Mouse (Mus musculus): ENCODE data around the gene Kcnh2. TPM values are rescaled to one million over a fixed set of nuclear protein-coding genes. Genes with fewer than 3 reads are reported as not detected.
A peak's percentile ranks its signal among the peaks of the same experiment; 100 is the strongest.

The Kcnh2 gene
- total and polyA plus RNA-seq, 3 experiments: 59.3 to 121 (median 68.5) TPM

DNA sequence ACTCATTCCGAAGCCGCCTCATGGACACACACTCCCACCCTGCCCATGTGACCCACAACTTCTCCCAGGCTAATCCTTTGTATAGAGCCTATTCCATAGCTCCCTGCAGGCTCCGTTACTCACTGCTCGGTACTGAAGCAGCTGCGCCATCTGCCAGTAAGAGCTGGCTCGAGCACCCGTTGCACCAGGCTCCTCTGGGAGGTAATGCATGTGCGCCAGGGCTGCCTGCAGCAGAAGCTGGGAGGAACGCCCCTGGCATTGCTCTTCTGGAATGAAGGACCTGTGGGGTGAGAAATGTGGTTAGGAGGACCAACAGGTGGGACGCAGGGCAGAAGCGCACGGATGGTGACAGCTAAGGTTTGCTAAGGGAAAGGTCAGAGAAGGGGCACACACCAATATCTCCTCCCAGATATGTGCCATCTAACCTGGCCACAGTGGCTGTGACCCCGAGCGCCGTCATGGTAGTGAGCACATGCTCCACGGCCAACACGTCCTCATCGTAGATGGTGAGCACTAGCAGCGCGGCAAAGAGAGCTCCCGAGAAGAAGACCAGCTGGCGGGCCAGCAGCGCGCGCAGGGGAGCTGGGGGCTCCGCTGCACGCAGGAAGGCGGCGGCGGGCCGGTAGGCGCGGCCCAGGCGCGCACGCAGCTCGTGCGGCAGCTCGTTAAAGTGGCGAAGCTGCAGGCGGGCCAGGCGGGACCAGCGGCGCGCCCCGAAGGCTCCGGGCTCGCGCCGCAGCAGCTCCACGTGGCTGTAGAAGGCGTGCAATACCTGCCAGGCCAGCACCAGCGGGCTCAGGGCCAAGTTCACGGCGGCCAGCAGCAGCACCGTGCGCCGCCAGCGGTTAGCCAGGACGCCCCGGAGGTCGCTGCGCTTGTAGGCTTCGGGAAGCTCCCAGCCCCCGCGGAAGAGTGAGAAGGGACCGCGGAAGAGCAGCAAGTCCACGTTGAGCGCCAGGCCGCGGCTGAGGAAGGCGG, 36.1 kb upstream of the Kcnh2 start:
- peak; percentile 79 to 81 for DNase-seq
- H3K27ac ChIP-seq: peak overlapping the region; percentile 54
- intact Hi-C loops (cut with DNase I): no loop called here

DNA sequence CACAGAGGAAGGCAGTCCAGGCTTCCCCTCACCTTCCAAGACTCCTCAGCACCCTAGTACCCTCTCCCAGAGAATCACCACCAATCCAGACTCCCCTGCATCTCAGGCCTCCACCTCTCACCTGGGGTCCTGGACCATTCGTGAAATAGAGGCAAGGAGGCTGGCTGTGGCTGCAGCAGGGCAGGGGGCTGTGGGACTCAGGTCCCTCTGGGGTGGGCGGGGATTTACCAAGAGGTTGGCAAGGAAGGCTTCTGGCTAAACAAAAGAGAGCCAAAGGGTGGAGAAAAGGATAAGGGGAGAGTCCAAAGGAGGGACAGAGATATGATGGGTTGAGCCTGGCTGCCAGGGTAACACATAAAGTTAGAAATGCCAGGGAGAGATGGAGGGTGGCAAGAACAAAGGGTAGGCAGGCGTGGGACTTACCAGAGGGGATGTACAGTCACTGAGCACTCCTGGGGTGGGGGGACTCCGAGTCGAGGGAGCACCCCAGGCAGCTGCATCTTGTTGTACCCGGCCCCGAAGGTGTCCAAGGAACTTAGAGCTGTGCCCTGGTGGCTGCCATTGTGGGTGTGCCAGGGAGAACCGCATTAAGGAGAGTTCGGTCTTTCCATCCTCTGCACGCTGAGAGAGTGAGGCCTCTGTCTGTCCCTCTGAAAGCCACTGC, 34.6 kb upstream of the Kcnh2 start:
- 73% methylated on average over 10 of the region's 10 CpGs for WGBS
- H3K4me1 ChIP-seq (ENCODE audit: control insufficient read depth, insufficient read depth, low read length): peaks cover 13% of the 10 kb centered on the region
- TF ChIP-seq POLR2A (IDR thresholded peaks at IDR 0.05; ENCODE audit: insufficient read depth, low read depth, low read length): no peak
- TF ChIP-seq EP300 (IDR thresholded peaks at IDR 0.05; ENCODE audit: insufficient read depth, low read depth, low read length): no peak

More for the DNA sequence above, 36.1 kb upstream of the Kcnh2 start:
- Histone ChIP-seq H3K4me3 (peak overlapping the region; percentile 58), H3K36me3 (ENCODE audit: control insufficient read depth, insufficient read depth, low read length) (peaks cover 5% of the 10 kb centered on the region; the same call in 1 of the 2 replicates), H3K4me1 (ENCODE audit: control insufficient read depth, insufficient read depth, low read length) (peaks cover 13% of the 10 kb centered on the region), H3K9ac (ENCODE audit: low read depth, low read length) (peak overlapping the region; percentile 62), H3K79me2 (replicated peaks; ENCODE audit: control insufficient read depth, insufficient read depth, low read length) (no peaks in the 10 kb centered on the region), H3K27me3 (ENCODE audit: control insufficient read depth, insufficient read depth, low read length) (no peaks in the 10 kb centered on the region)
- 1% methylated on average over 70 of the region's 73 CpGs for WGBS
- TF ChIP-seq POLR2A (IDR thresholded peaks at IDR 0.05; ENCODE audit: insufficient read depth, low read depth, low read length) (no peak), EP300 (IDR thresholded peaks at IDR 0.05; ENCODE audit: insufficient read depth, low read depth, low read length) (no peak), CTCF (IDR thresholded peaks at IDR 0.05) (peak; percentile 45)

DNA sequence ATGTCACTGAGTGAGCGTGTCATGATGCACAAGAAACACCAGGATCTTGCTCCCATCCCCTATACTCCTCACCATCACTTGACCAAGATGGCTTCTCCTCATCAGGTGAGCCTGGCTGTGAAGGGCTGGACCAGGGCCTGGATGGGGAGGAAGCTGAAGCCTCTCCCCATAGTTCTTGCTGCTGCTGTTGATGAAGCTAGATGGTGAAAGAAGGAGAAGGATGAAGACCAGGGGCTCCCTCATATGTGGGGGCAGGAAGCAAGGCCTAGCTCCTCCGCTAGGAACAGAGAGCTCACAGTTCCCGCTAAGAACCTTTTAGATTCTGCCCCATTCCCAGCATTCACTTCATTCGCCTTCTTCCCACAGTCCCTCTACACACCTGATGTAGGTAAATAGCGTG, 34.0 kb upstream of the Kcnh2 start:
- TF ChIP-seq EP300 (IDR thresholded peaks at IDR 0.05; ENCODE audit: insufficient read depth, low read depth, low read length) (no peak), CTCF (IDR thresholded peaks at IDR 0.05) (no peak), POLR2A (IDR thresholded peaks at IDR 0.05; ENCODE audit: insufficient read depth, low read depth, low read length) (no peak)
- H3K27ac ChIP-seq: peak overlapping the region; percentile 45
- H3K36me3 ChIP-seq (ENCODE audit: control insufficient read depth, insufficient read depth, low read length): peaks cover 5% of the 10 kb centered on the region; the same call in 1 of the 2 replicates
- H3K4me3 ChIP-seq: no peak overlapping the region
- H3K4me1 ChIP-seq (ENCODE audit: control insufficient read depth, insufficient read depth, low read length): peaks cover 13% of the 10 kb centered on the region
- H3K79me2 ChIP-seq (replicated peaks; ENCODE audit: control insufficient read depth, insufficient read depth, low read length): no peaks in the 10 kb centered on the region
- intact Hi-C loops (cut with DNase I): no loop called here
- H3K27me3 ChIP-seq (ENCODE audit: control insufficient read depth, insufficient read depth, low read length): no peaks in the 10 kb centered on the region
- 88% methylated on average over 5 of the region's 5 CpGs for WGBS
- no peak for DNase-seq
- no peak overlapping the region for H3K9ac ChIP-seq (ENCODE audit: low read depth, low read length)

More for the DNA sequence above, 34.6 kb upstream of the Kcnh2 start:
- Histone ChIP-seq H3K4me3 (no peak overlapping the region), H3K36me3 (ENCODE audit: control insufficient read depth, insufficient read depth, low read length) (peaks cover 5% of the 10 kb centered on the region; the same call in 1 of the 2 replicates), H3K79me2 (replicated peaks; ENCODE audit: control insufficient read depth, insufficient read depth, low read length) (no peaks in the 10 kb centered on the region), H3K9ac (ENCODE audit: low read depth, low read length) (no peak overlapping the region), H3K27ac (no peak overlapping the region), H3K27me3 (ENCODE audit: control insufficient read depth, insufficient read depth, low read length) (no peaks in the 10 kb centered on the region)
- intact Hi-C loops (cut with DNase I): no loop called here
- no peak for DNase-seq

DNA sequence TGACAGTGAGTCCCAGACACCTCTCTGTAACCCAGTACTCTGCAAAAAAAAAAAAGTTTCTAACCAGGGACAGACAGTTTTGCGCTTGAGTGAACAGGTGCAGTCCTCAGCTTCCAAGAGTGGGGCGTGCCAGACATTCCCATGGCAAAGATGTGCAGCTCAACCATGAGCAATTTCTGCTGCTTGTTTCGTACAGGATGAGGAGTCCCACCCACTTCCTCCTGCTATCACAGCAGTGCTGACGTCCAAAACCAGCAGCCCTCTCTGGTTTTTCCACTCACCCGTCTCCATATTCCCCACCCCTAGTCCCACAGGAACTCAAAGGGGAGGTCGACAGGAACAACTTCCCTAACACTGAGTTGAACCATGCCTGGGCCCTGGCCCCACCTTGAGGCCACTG, 33.0 kb upstream of the Kcnh2 start:
- peaks cover 5% of the 10 kb centered on the region; the same call in 1 of the 2 replicates for H3K36me3 ChIP-seq (ENCODE audit: control insufficient read depth, insufficient read depth, low read length)
- no peaks in the 10 kb centered on the region for H3K79me2 ChIP-seq (replicated peaks; ENCODE audit: control insufficient read depth, insufficient read depth, low read length)
- H3K4me1 ChIP-seq (ENCODE audit: control insufficient read depth, insufficient read depth, low read length): peaks cover 12% of the 10 kb centered on the region
- TF ChIP-seq POLR2A (IDR thresholded peaks at IDR 0.05; ENCODE audit: insufficient read depth, low read depth, low read length) (peak; percentile 56), EP300 (IDR thresholded peaks at IDR 0.05; ENCODE audit: insufficient read depth, low read depth, low read length) (peak; percentile 96), CTCF (IDR thresholded peaks at IDR 0.05) (no peak; the same call in 1 of the 2 replicates)
- H3K4me3 ChIP-seq: no peak overlapping the region
- H3K27me3 ChIP-seq (ENCODE audit: control insufficient read depth, insufficient read depth, low read length): no peaks in the 10 kb centered on the region
- peak overlapping the region; percentile 69 for H3K27ac ChIP-seq
- DNase-seq: peak; percentile 59 to 76
- WGBS: 33% methylated on average over 6 of the region's 6 CpGs
- H3K9ac ChIP-seq (ENCODE audit: low read depth, low read length): no peak overlapping the region
- intact Hi-C loops (cut with DNase I): loop anchor here (1.0 kb wide), 1 partner anchor 20 kb away; the partner anchor contains the start of gene Nos3

DNA sequence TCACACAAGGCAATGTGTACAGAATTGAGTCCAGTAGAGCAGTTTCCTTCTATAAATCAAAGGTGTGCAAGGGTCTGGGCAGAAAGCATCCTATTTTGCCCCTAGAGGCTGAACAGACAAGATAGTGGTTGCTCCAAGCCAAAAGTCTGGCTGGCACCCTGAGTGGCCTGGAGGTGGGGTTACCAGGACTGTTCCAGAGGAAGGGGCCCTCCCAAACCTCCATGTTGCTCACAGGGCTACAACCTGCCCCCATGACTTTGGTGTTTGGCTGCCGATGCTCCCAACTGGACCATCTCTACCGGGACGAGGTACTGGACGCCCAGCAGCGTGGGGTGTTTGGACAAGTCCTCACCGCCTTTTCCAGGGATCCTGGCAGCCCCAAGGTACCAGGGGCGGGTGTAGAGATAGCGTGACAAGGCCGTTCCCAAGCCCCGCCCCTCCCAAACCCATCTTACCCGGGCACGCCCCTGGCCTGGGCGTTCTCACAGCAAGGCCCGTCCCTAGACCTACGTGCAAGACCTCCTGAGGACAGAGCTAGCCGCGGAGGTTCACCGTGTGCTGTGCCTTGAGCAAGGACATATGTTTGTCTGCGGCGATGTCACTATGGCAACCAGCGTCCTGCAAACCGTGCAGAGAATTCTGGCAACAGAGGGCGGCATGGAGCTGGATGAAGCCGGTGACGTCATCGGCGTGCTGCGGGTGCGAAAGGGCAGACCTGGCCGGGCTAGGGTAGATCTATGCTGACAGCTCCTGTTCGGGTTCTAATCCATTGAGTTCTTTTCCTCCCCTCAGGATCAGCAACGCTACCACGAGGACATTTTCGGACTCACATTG, 31.8 kb upstream of the Kcnh2 start:
- WGBS: 8% methylated on average over 34 of the region's 34 CpGs
- Histone ChIP-seq H3K27me3 (ENCODE audit: control insufficient read depth, insufficient read depth, low read length) (no peaks in the 10 kb centered on the region), H3K27ac (peak overlapping the region; percentile 69), H3K36me3 (ENCODE audit: control insufficient read depth, insufficient read depth, low read length) (peaks cover 5% of the 10 kb centered on the region; the same call in 1 of the 2 replicates), H3K4me1 (ENCODE audit: control insufficient read depth, insufficient read depth, low read length) (peaks cover 12% of the 10 kb centered on the region), H3K9ac (ENCODE audit: low read depth, low read length) (peak overlapping the region; percentile 24), H3K4me3 (peak overlapping the region; percentile 48), H3K79me2 (replicated peaks; ENCODE audit: control insufficient read depth, insufficient read depth, low read length) (no peaks in the 10 kb centered on the region)
- peak; percentile 88 to 90 for DNase-seq
- peak; percentile 92 for TF ChIP-seq EP300 (IDR thresholded peaks at IDR 0.05; ENCODE audit: insufficient read depth, low read depth, low read length)
- TF ChIP-seq CTCF (IDR thresholded peaks at IDR 0.05): peak; percentile 63
- TF ChIP-seq POLR2A (IDR thresholded peaks at IDR 0.05; ENCODE audit: insufficient read depth, low read depth, low read length): no peak; the same call in none of the 2 replicates
- intact Hi-C loops (cut with DNase I): no loop called here
